Mouse (Mus musculus) liver, embryonic 15.5 days (tissue): ENCODE measurements around the gene Arcn1. TPM values are rescaled to one million over a fixed set of nuclear protein-coding genes. Genes with fewer than 3 reads are reported as not detected.

Source experiments
- ATAC-seq: fragments of 200-750 bp; cut with Nextera tagmentation; 2 replicates; pipeline ENCODE4 v1.8.0; 2017; ENCODE audit warnings: moderate number of reproducible peaks, mild to moderate bottlenecking, moderate library complexity; ENCODE audit not compliant: insufficient read depth
- H3K27ac ChIP-seq: fragments of 300-500 bp; sonication (generic); replicated peaks from 2 replicates; pipeline ENCODE4 v1.5.1; 2015; ENCODE audit warnings: mild to moderate bottlenecking, inconsistent platforms
- H3K27me3 ChIP-seq: fragments of 300-500 bp; sonication (generic); 2 replicates; pipeline ENCODE4 v1.6.1; 2015; ENCODE audit warnings: mild to moderate bottlenecking, inconsistent platforms
- H3K36me3 ChIP-seq: fragments of 300-500 bp; sonication (generic); replicated peaks from 2 replicates; pipeline ENCODE4 v1.6.1; 2015; ENCODE audit warnings: moderate library complexity, mild to moderate bottlenecking, inconsistent platforms
- H3K4me1 ChIP-seq: fragments of 300-500 bp; sonication (generic); replicated peaks from 2 replicates; pipeline ENCODE4 v1.6.1; 2015; ENCODE audit warnings: inconsistent platforms
- H3K4me2 ChIP-seq: fragments of 300-500 bp; sonication (generic); 2 replicates; pipeline ENCODE4 v1.6.1; 2015; ENCODE audit warnings: moderate library complexity, mild to moderate bottlenecking, inconsistent platforms
- H3K4me3 ChIP-seq: fragments of 300-500 bp; sonication (generic); replicated peaks from 2 replicates; pipeline ENCODE4 v1.5.1; 2015; ENCODE audit warnings: mild to moderate bottlenecking, inconsistent platforms
- H3K9ac ChIP-seq: fragments of 300-500 bp; sonication (generic); 2 replicates; pipeline ENCODE4 v1.6.1; 2015; ENCODE audit warnings: moderate library complexity, mild to moderate bottlenecking, inconsistent platforms
- H3K9me3 ChIP-seq: fragments of 300-500 bp; sonication (generic); replicated peaks from 2 replicates; pipeline ENCODE4 v1.6.1; 2016; ENCODE audit warnings: inconsistent platforms
- WGBS: fragments of 180-500 bp; shearing (Covaris S2); methylation state at CpG from one replicate; pipeline ENCODE4 v1.1.7; 2015; ENCODE audit warnings: mixed read lengths; ENCODE audit not compliant: insufficient replicate concordance; 5-methylcytosine and 5-hydroxymethylcytosine counted together
- polyA plus RNA-seq: library from polyadenylated mRNA; unstranded; fragments of >200 nt; fragmentation: Nextera tagmentation; extraction: Ambion mirVana; gene quantifications from 2 replicates; pipeline ENCODE4 v1.2.1, GENCODE M21; 2015

The Arcn1 gene
- polyA plus RNA-seq = 87.1 and 89.2 TPM in 2 replicates

GRCm38 (mm10) chr9:44767101-44768028 is at the start of gene Arcn1, which contains the start of gene Ift46:
Gene Arcn1 (minus strand): TSS chr9:44767845.
Gene Ift46 (plus strand): TSS chr9:44767908.
- Histone ChIP-seq H3K9ac (peak within 1 kb of the TSS; percentile 99), H3K27ac (peak within 1 kb of the TSS; percentile 96), H3K27me3 (no peaks in the 10 kb centered on the region), H3K9me3 (no peaks in the 10 kb centered on the region), H3K4me2 (peak within 1 kb of the TSS; percentile 72), H3K36me3 (no peaks in the 10 kb centered on the region), H3K4me1 (peaks cover 34% of the 10 kb centered on the region), H3K4me3 (peak within 1 kb of the TSS; percentile 99)
- peak; percentile 87 for ATAC-seq
- under 1% methylated on average over 82 of the region's 82 CpGs for WGBS

- no peak overlapping the region for H3K9ac ChIP-seq
- WGBS = 82% methylated on average over 8 of the region's 8 CpGs
- H3K4me1 ChIP-seq = no peaks in the 10 kb centered on the region
- no peaks in the 10 kb centered on the region for H3K9me3 ChIP-seq
- H3K27me3 ChIP-seq = no peaks in the 10 kb centered on the region
- H3K36me3 ChIP-seq = peaks cover 97% of the 10 kb centered on the region
- H3K27ac ChIP-seq = no peak overlapping the region
- no peak for ATAC-seq
- no peak overlapping the region for H3K4me3 ChIP-seq
- H3K4me2 ChIP-seq = no peak overlapping the region
Measured at GRCm38 (mm10) chr9:44814179-44814578, 46.5 kb upstream of the Arcn1 start.

GRCm38 (mm10) chr9:44810316-44810715 is 42.7 kb upstream of the Arcn1 start:
- ATAC-seq = no peak
- WGBS = 83% methylated on average over 10 of the region's 10 CpGs

GRCm38 (mm10) chr9:44807778-44808177 is 40.1 kb upstream of the Arcn1 start:
- Histone ChIP-seq H3K9ac (no peak overlapping the region), H3K36me3 (peaks cover 78% of the 10 kb centered on the region), H3K4me1 (no peaks in the 10 kb centered on the region), H3K4me2 (no peak overlapping the region), H3K27me3 (no peaks in the 10 kb centered on the region), H3K27ac (no peak overlapping the region), H3K4me3 (no peak overlapping the region), H3K9me3 (no peaks in the 10 kb centered on the region)
- 88% methylated on average over 10 of the region's 10 CpGs for WGBS
- no peak for ATAC-seq

More at GRCm38 (mm10) chr9:44810316-44810715, 42.7 kb upstream of the Arcn1 start:
- H3K27ac ChIP-seq = no peak overlapping the region
- H3K9me3 ChIP-seq = no peaks in the 10 kb centered on the region
- peaks cover 95% of the 10 kb centered on the region for H3K36me3 ChIP-seq
- no peak overlapping the region for H3K4me3 ChIP-seq
- no peaks in the 10 kb centered on the region for H3K27me3 ChIP-seq
- no peaks in the 10 kb centered on the region for H3K4me1 ChIP-seq
- H3K9ac ChIP-seq = no peak overlapping the region
- H3K4me2 ChIP-seq = no peak overlapping the region

- H3K36me3 ChIP-seq = peaks cover 72% of the 10 kb centered on the region
- 80% methylated on average over 5 of the region's 5 CpGs for WGBS
- H3K4me3 ChIP-seq = no peak overlapping the region
- no peaks in the 10 kb centered on the region for H3K9me3 ChIP-seq
- no peaks in the 10 kb centered on the region for H3K27me3 ChIP-seq
- ATAC-seq = no peak
- H3K9ac ChIP-seq = no peak overlapping the region
- no peak overlapping the region for H3K27ac ChIP-seq
- no peaks in the 10 kb centered on the region for H3K4me1 ChIP-seq
- no peak overlapping the region for H3K4me2 ChIP-seq
Measured at GRCm38 (mm10) chr9:44807141-44807540, 39.5 kb upstream of the Arcn1 start.

GRCm38 (mm10) chr9:44805536-44805935 is 37.9 kb upstream of the Arcn1 start:
- no peak overlapping the region for H3K4me2 ChIP-seq
- peaks cover 58% of the 10 kb centered on the region for H3K36me3 ChIP-seq
- no peak overlapping the region for H3K27ac ChIP-seq
- H3K9me3 ChIP-seq = no peaks in the 10 kb centered on the region
- no peak for ATAC-seq
- H3K4me3 ChIP-seq = no peak overlapping the region
- H3K9ac ChIP-seq = no peak overlapping the region
- WGBS = 76% methylated on average over 5 of the region's 5 CpGs
- H3K27me3 ChIP-seq = peaks cover 13% of the 10 kb centered on the region
- H3K4me1 ChIP-seq = peaks cover 4% of the 10 kb centered on the region; the same call in 1 of the 2 replicates

GRCm38 (mm10) chr9:44804678-44805077 is 37.0 kb upstream of the Arcn1 start:
- no peak for ATAC-seq
- no peak overlapping the region for H3K4me2 ChIP-seq
- peaks cover 12% of the 10 kb centered on the region for H3K4me1 ChIP-seq
- peaks cover 21% of the 10 kb centered on the region for H3K27me3 ChIP-seq
- WGBS = 88% methylated on average over 10 of the region's 10 CpGs
- H3K9ac ChIP-seq = no peak overlapping the region
- no peak overlapping the region for H3K27ac ChIP-seq
- H3K9me3 ChIP-seq = no peaks in the 10 kb centered on the region
- H3K36me3 ChIP-seq = peaks cover 50% of the 10 kb centered on the region
- no peak overlapping the region for H3K4me3 ChIP-seq

- Histone ChIP-seq H3K4me1 (peaks cover 26% of the 10 kb centered on the region), H3K4me2 (peak within 1 kb of the TSS; percentile 92), H3K9ac (0 out of 2 replicates have a peak within 1 kb of the TSS, but pooled peaks have one; percentile 9), H3K36me3 (peaks cover 32% of the 10 kb centered on the region), H3K27me3 (peaks cover 39% of the 10 kb centered on the region), H3K27ac (peak within 1 kb of the TSS; percentile 55), H3K9me3 (no peaks in the 10 kb centered on the region), H3K4me3 (peak within 1 kb of the TSS; percentile 40)
- peak; percentile 41 for ATAC-seq
- WGBS = 57% methylated on average over 4 of the region's 4 CpGs
Measured at GRCm38 (mm10) chr9:44802808-44803450, 35.3 kb upstream of the Arcn1 start, which contains the start of gene Ttc36. Gene Ttc36 (minus strand): TSS chr9:44803072.

- no peak for ATAC-seq
- H3K9ac ChIP-seq = no peak overlapping the region
- peaks cover 19% of the 10 kb centered on the region for H3K36me3 ChIP-seq
- peak overlapping the region; percentile 40 for H3K4me3 ChIP-seq
- peak overlapping the region; percentile 55; the same call in 1 of the 2 replicates for H3K27ac ChIP-seq
- peaks cover 26% of the 10 kb centered on the region for H3K4me1 ChIP-seq
- H3K4me2 ChIP-seq = peak overlapping the region; percentile 92
- 45% methylated on average over 6 of the region's 6 CpGs for WGBS
- no peaks in the 10 kb centered on the region for H3K9me3 ChIP-seq
- peaks cover 48% of the 10 kb centered on the region for H3K27me3 ChIP-seq
Measured at GRCm38 (mm10) chr9:44801669-44802068, 34.0 kb upstream of the Arcn1 start.

- H3K4me1 ChIP-seq = peaks cover 26% of the 10 kb centered on the region
- H3K9ac ChIP-seq = no peak overlapping the region
- H3K4me3 ChIP-seq = peak overlapping the region; percentile 62
- H3K36me3 ChIP-seq = peaks cover 4% of the 10 kb centered on the region; the same call in 1 of the 2 replicates
- ATAC-seq = no peak
- H3K27ac ChIP-seq = peak overlapping the region; percentile 26
- peaks cover 50% of the 10 kb centered on the region for H3K27me3 ChIP-seq
- 31% methylated on average over 9 of the region's 9 CpGs for WGBS
- no peaks in the 10 kb centered on the region for H3K9me3 ChIP-seq
- H3K4me2 ChIP-seq = peak overlapping the region; percentile 92
Measured at GRCm38 (mm10) chr9:44799958-44800324, 32.3 kb upstream of the Arcn1 start.
